Mouse (Mus musculus) stomach, embryonic 16.5 days (tissue): ENCODE data around the gene Tars. TPM values are rescaled to one million over a fixed set of nuclear protein-coding genes. Genes with fewer than 3 reads are reported as not detected.

Experiments used
- ATAC-seq: fragments of 200-750 bp; cut with Nextera tagmentation; 2 replicates; pipeline ENCODE4 v1.8.0; 2017; ENCODE audit warnings: moderate number of reproducible peaks, moderate TSS enrichment; ENCODE audit not compliant: insufficient read depth, low FRiP score
- H3K27ac ChIP-seq: fragments of 300-500 bp; sonication (generic); 2 replicates; pipeline ENCODE4 v1.5.1; 2014; ENCODE audit warnings: low read length
- H3K27me3 ChIP-seq: fragments of 300-500 bp; sonication (generic); 2 replicates; pipeline ENCODE4 v1.6.1; 2014; ENCODE audit warnings: low read length, control low read depth, mixed read lengths; ENCODE audit not compliant: control insufficient read depth, insufficient read depth
- H3K36me3 ChIP-seq: fragments of 300-500 bp; sonication (generic); 2 replicates; pipeline ENCODE4 v1.6.1; 2014; ENCODE audit warnings: low read length; ENCODE audit not compliant: control insufficient read depth, insufficient read depth
- H3K4me1 ChIP-seq: fragments of 300-500 bp; sonication (generic); 2 replicates; pipeline ENCODE4 v1.6.1; 2014; ENCODE audit warnings: low read length, control low read depth, mixed read lengths; ENCODE audit not compliant: control insufficient read depth, insufficient read depth
- H3K4me2 ChIP-seq: fragments of 300-500 bp; sonication (generic); 2 replicates; pipeline ENCODE4 v1.6.1; 2014; ENCODE audit warnings: low read depth, low read length, mixed read lengths
- H3K4me3 ChIP-seq: fragments of 300-500 bp; sonication (generic); replicated peaks from 2 replicates; pipeline ENCODE4 v1.5.1; 2014; ENCODE audit warnings: mild to moderate bottlenecking, low read length
- H3K9ac ChIP-seq: fragments of 300-500 bp; sonication (generic); 2 replicates; pipeline ENCODE4 v1.6.1; 2014; ENCODE audit warnings: low read length
- H3K9me3 ChIP-seq: fragments of 300-500 bp; sonication (generic); replicated peaks from 2 replicates; pipeline ENCODE4 v1.6.1; 2016; ENCODE audit warnings: low read length, control low read depth; ENCODE audit not compliant: control insufficient read depth
- WGBS: fragments of 180-500 bp; shearing (Covaris S2); extraction: QIAGEN DNeasy Blood & Tissue Kit; methylation state at CpG from one replicate; pipeline ENCODE4 v1.1.7; 2014; 5-methylcytosine and 5-hydroxymethylcytosine counted together
- polyA plus RNA-seq: library from polyadenylated mRNA; unstranded; fragments of >200 nt; fragmentation: Nextera tagmentation; extraction: Ambion mirVana; gene quantifications from 2 replicates; pipeline ENCODE4 v1.2.1, GENCODE M21; 2015

The Tars gene
- polyA plus RNA-seq, 1 experiment from 2014 or later: 65.1 TPM

GRCm38 (mm10) chr15:11370477-11371085 lies 28.9 kb downstream of the Tars start:
- Histone ChIP-seq H3K27ac (no peak overlapping the region), H3K4me1 (no peaks in the 10 kb centered on the region), H3K36me3 (no peaks in the 10 kb centered on the region), H3K9ac (no peak overlapping the region), H3K9me3 (no peaks in the 10 kb centered on the region), H3K4me3 (no peak overlapping the region), H3K4me2 (no peak overlapping the region), H3K27me3 (no peaks in the 10 kb centered on the region)
- WGBS: 70% methylated on average over 7 of the region's 7 CpGs
- ATAC-seq: no peak

GRCm38 (mm10) chr15:11369572-11369971 lies 29.9 kb downstream of the Tars start:
- no peaks in the 10 kb centered on the region for H3K9me3 ChIP-seq
- no peak for ATAC-seq
- H3K4me1 ChIP-seq: no peaks in the 10 kb centered on the region
- H3K27me3 ChIP-seq: no peaks in the 10 kb centered on the region
- H3K9ac ChIP-seq: no peak overlapping the region
- no peak overlapping the region for H3K27ac ChIP-seq
- no peaks in the 10 kb centered on the region for H3K36me3 ChIP-seq
- no peak overlapping the region for H3K4me2 ChIP-seq
- WGBS: 50% methylated on average over 3 of the region's 3 CpGs
- no peak overlapping the region for H3K4me3 ChIP-seq

- H3K4me3 ChIP-seq: no peak overlapping the region
- no peaks in the 10 kb centered on the region for H3K4me1 ChIP-seq
- WGBS: 90% methylated on average over 1 of the region's 1 CpGs
- no peaks in the 10 kb centered on the region for H3K27me3 ChIP-seq
- H3K27ac ChIP-seq: no peak overlapping the region
- no peak overlapping the region for H3K4me2 ChIP-seq
- no peak for ATAC-seq
- no peaks in the 10 kb centered on the region for H3K9me3 ChIP-seq
- no peak overlapping the region for H3K9ac ChIP-seq
- H3K36me3 ChIP-seq: no peaks in the 10 kb centered on the region
Observed at GRCm38 (mm10) chr15:11364795-11365194, 34.7 kb downstream of the Tars start.

GRCm38 (mm10) chr15:11364112-11364511 lies 35.4 kb downstream of the Tars start:
- no peak for ATAC-seq
- Histone ChIP-seq H3K4me1 (no peaks in the 10 kb centered on the region), H3K9ac (no peak overlapping the region), H3K4me3 (no peak overlapping the region), H3K27me3 (no peaks in the 10 kb centered on the region), H3K9me3 (no peaks in the 10 kb centered on the region), H3K27ac (no peak overlapping the region), H3K4me2 (no peak overlapping the region), H3K36me3 (no peaks in the 10 kb centered on the region)
- 21% methylated on average over 2 of the region's 2 CpGs for WGBS

GRCm38 (mm10) chr15:11361824-11362223 lies 37.6 kb downstream of the Tars start:
- no peak overlapping the region for H3K4me3 ChIP-seq
- no peaks in the 10 kb centered on the region for H3K36me3 ChIP-seq
- no peaks in the 10 kb centered on the region for H3K4me1 ChIP-seq
- WGBS: 80% methylated on average over 5 of the region's 5 CpGs
- no peak for ATAC-seq
- H3K27me3 ChIP-seq: no peaks in the 10 kb centered on the region
- no peak overlapping the region for H3K4me2 ChIP-seq
- no peak overlapping the region for H3K27ac ChIP-seq
- no peaks in the 10 kb centered on the region for H3K9me3 ChIP-seq
- no peak overlapping the region for H3K9ac ChIP-seq

GRCm38 (mm10) chr15:11360888-11361287 lies 38.6 kb downstream of the Tars start:
- Histone ChIP-seq H3K4me1 (no peaks in the 10 kb centered on the region), H3K4me2 (no peak overlapping the region), H3K27ac (no peak overlapping the region), H3K4me3 (no peak overlapping the region), H3K9ac (no peak overlapping the region), H3K27me3 (no peaks in the 10 kb centered on the region), H3K36me3 (no peaks in the 10 kb centered on the region), H3K9me3 (no peaks in the 10 kb centered on the region)
- ATAC-seq: no peak
- WGBS: 71% methylated on average over 1 of the region's 1 CpGs

- Histone ChIP-seq H3K9me3 (no peaks in the 10 kb centered on the region), H3K4me1 (no peaks in the 10 kb centered on the region), H3K27ac (no peak overlapping the region), H3K4me3 (no peak overlapping the region), H3K36me3 (no peaks in the 10 kb centered on the region), H3K4me2 (no peak overlapping the region), H3K9ac (no peak overlapping the region), H3K27me3 (no peaks in the 10 kb centered on the region)
- ATAC-seq: no peak
- 88% methylated on average over 2 of the region's 2 CpGs for WGBS
Observed at GRCm38 (mm10) chr15:11357501-11357900, 42.0 kb downstream of the Tars start.

GRCm38 (mm10) chr15:11355865-11356264 lies 43.6 kb downstream of the Tars start:
- H3K36me3 ChIP-seq: no peaks in the 10 kb centered on the region
- no peaks in the 10 kb centered on the region for H3K9me3 ChIP-seq
- H3K27ac ChIP-seq: no peak overlapping the region
- WGBS: 70% methylated on average over 3 of the region's 3 CpGs
- no peak overlapping the region for H3K4me2 ChIP-seq
- no peak overlapping the region for H3K9ac ChIP-seq
- no peaks in the 10 kb centered on the region for H3K27me3 ChIP-seq
- no peak for ATAC-seq
- no peaks in the 10 kb centered on the region for H3K4me1 ChIP-seq
- no peak overlapping the region for H3K4me3 ChIP-seq

GRCm38 (mm10) chr15:11339467-11340180 lies 59.8 kb downstream of the Tars start:
- H3K27ac ChIP-seq: no peak overlapping the region
- H3K36me3 ChIP-seq: no peaks in the 10 kb centered on the region
- no peak overlapping the region for H3K9ac ChIP-seq
- no peak overlapping the region for H3K4me2 ChIP-seq
- WGBS: 71% methylated on average over 7 of the region's 7 CpGs
- no peak overlapping the region for H3K4me3 ChIP-seq
- no peak for ATAC-seq
- H3K4me1 ChIP-seq: no peaks in the 10 kb centered on the region
- H3K9me3 ChIP-seq: no peaks in the 10 kb centered on the region
- no peaks in the 10 kb centered on the region for H3K27me3 ChIP-seq
